Mouse (Mus musculus) erythroblast, embryonic 14.5 days (primary cell): ENCODE measurements around the gene D630045J12Rik. TPM values are rescaled to one million over a fixed set of nuclear protein-coding genes. Genes with fewer than 3 reads are reported as not detected.

ENCODE experiments used
- H3K27me3 ChIP-seq: 2 replicates; pipeline ENCODE4 v1.6.1; 2012; ENCODE audit warnings: inconsistent platforms; ENCODE audit not compliant: control insufficient read depth
- H3K36me3 ChIP-seq: 2 replicates; pipeline ENCODE4 v1.6.1; 2012; ENCODE audit warnings: mild to moderate bottlenecking, inconsistent platforms; ENCODE audit not compliant: control insufficient read depth
- H3K4me1 ChIP-seq: 2 replicates; pipeline ENCODE4 v1.6.1; 2012; ENCODE audit warnings: inconsistent platforms; ENCODE audit not compliant: control insufficient read depth
- H3K4me3 ChIP-seq: replicated peaks from 2 replicates; pipeline ENCODE3; 2012; ENCODE audit warnings: moderate library complexity, mild to moderate bottlenecking, inconsistent platforms
- H3K9me3 ChIP-seq: 2 replicates; pipeline ENCODE4 v1.6.1; 2012; ENCODE audit warnings: low read length, inconsistent platforms, mixed read lengths; ENCODE audit not compliant: control insufficient read depth
- GATA1 ChIP-seq: IDR thresholded peaks from 2 replicates; pipeline ENCODE4 v1.6.1; 2012; ENCODE audit warnings: low read length, inconsistent platforms, mixed read lengths
- TAL1 ChIP-seq: IDR thresholded peaks from 3 replicates; pipeline ENCODE4 v1.6.1; 2012; ENCODE audit warnings: low read length, inconsistent platforms, mixed read lengths
- polyA plus RNA-seq: library from polyadenylated mRNA; stranded (reverse); fragments of >175 nt; gene quantifications from 2 replicates; pipeline ENCODE4 v1.2.3, GENCODE M21; 2012

Gene D630045J12Rik
- polyA plus RNA-seq, 1 experiment = under 0.01 TPM

- no peaks in the 10 kb centered on the region for H3K9me3 ChIP-seq
- H3K27me3 ChIP-seq = no peaks in the 10 kb centered on the region
- no peak overlapping the region for H3K4me3 ChIP-seq
- no peak for TF ChIP-seq TAL1
- no peak for TF ChIP-seq GATA1
- no peaks in the 10 kb centered on the region; the same call in 1 of the 2 replicates for H3K36me3 ChIP-seq
- no peaks in the 10 kb centered on the region for H3K4me1 ChIP-seq
Observed at GRCm38 (mm10) chr6:38134806-38135559, 118.8 kb downstream of the D630045J12Rik start.

- no peak for TF ChIP-seq TAL1
- no peak for TF ChIP-seq GATA1
- H3K4me1 ChIP-seq = peaks cover under 1% of the 10 kb centered on the region; the same call in 1 of the 2 replicates
- H3K4me3 ChIP-seq = no peak overlapping the region
- no peaks in the 10 kb centered on the region for H3K9me3 ChIP-seq
- no peaks in the 10 kb centered on the region; the same call in 1 of the 2 replicates for H3K36me3 ChIP-seq
- no peaks in the 10 kb centered on the region for H3K27me3 ChIP-seq
Observed at GRCm38 (mm10) chr6:38131801-38132231, 122.0 kb downstream of the D630045J12Rik start.

- H3K4me1 ChIP-seq = peaks cover 4% of the 10 kb centered on the region; the same call in 1 of the 2 replicates
- TF ChIP-seq GATA1 (no peak), TAL1 (no peak)
- no peaks in the 10 kb centered on the region for H3K27me3 ChIP-seq
- H3K4me3 ChIP-seq = no peak overlapping the region
- H3K9me3 ChIP-seq = no peaks in the 10 kb centered on the region
- H3K36me3 ChIP-seq = no peaks in the 10 kb centered on the region
Observed at GRCm38 (mm10) chr6:38129883-38130282, 123.9 kb downstream of the D630045J12Rik start.

- Histone ChIP-seq H3K27me3 (no peaks in the 10 kb centered on the region), H3K4me1 (peaks cover 4% of the 10 kb centered on the region; the same call in 1 of the 2 replicates), H3K9me3 (no peaks in the 10 kb centered on the region), H3K4me3 (no peak overlapping the region), H3K36me3 (no peaks in the 10 kb centered on the region)
- TF ChIP-seq GATA1 = no peak
- TF ChIP-seq TAL1 = no peak
Observed at GRCm38 (mm10) chr6:38128115-38128514, 125.7 kb downstream of the D630045J12Rik start.

- H3K36me3 ChIP-seq = no peaks in the 10 kb centered on the region
- H3K4me3 ChIP-seq = no peak overlapping the region
- H3K27me3 ChIP-seq = no peaks in the 10 kb centered on the region
- no peaks in the 10 kb centered on the region for H3K9me3 ChIP-seq
- no peak for TF ChIP-seq GATA1
- no peak for TF ChIP-seq TAL1
- H3K4me1 ChIP-seq = peaks cover 4% of the 10 kb centered on the region; the same call in 1 of the 2 replicates
Observed at GRCm38 (mm10) chr6:38125462-38125861, 128.3 kb downstream of the D630045J12Rik start.

GRCm38 (mm10) chr6:38124882-38125281, 128.9 kb downstream of the D630045J12Rik start:
- H3K36me3 ChIP-seq = no peaks in the 10 kb centered on the region
- TF ChIP-seq GATA1 (no peak), TAL1 (no peak)
- no peaks in the 10 kb centered on the region for H3K9me3 ChIP-seq
- no peaks in the 10 kb centered on the region for H3K27me3 ChIP-seq
- no peak overlapping the region for H3K4me3 ChIP-seq
- H3K4me1 ChIP-seq = peaks cover 4% of the 10 kb centered on the region; the same call in 1 of the 2 replicates

GRCm38 (mm10) chr6:38124207-38124835, 129.5 kb downstream of the D630045J12Rik start, which contains the start of gene Atp6v0a4:
TSS of gene Atp6v0a4 (minus strand) at chr6:38124586.
- TF ChIP-seq GATA1 = no peak
- no peak for TF ChIP-seq TAL1
- no peaks in the 10 kb centered on the region for H3K36me3 ChIP-seq
- peaks cover 4% of the 10 kb centered on the region; the same call in 1 of the 2 replicates for H3K4me1 ChIP-seq
- H3K9me3 ChIP-seq = no peaks in the 10 kb centered on the region
- H3K4me3 ChIP-seq = no peak within 1 kb of the TSS
- no peaks in the 10 kb centered on the region for H3K27me3 ChIP-seq

GRCm38 (mm10) chr6:38123471-38124206, 130.2 kb downstream of the D630045J12Rik start:
- no peaks in the 10 kb centered on the region for H3K36me3 ChIP-seq
- peaks cover 4% of the 10 kb centered on the region; the same call in 1 of the 2 replicates for H3K4me1 ChIP-seq
- TF ChIP-seq TAL1 (no peak), GATA1 (no peak)
- no peaks in the 10 kb centered on the region for H3K9me3 ChIP-seq
- no peak overlapping the region for H3K4me3 ChIP-seq
- H3K27me3 ChIP-seq = no peaks in the 10 kb centered on the region
